Mouse (Mus musculus): ENCODE results near the gene Rpusd3.

The Rpusd3 gene

DNA sequence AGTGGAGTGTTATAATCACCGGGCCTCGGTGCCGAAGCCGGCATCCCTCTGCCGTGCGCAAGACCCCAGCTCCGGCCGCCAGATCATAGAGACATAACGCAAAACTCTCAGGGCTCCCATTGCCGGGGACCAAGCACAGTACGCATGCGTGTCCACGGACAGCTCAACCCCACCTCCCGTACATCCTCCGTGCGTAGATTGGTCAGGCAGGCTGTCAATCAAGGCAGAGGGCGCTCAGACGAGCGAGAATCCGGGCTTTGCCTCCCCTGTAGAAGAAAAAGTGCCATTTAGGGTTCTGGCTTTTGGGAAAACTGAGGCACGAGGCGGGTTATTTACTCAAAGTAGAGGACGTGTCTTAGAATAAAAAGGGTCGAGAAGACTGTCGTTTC is at the start of gene Rpusd3:
Rpusd3 (minus strand) TSS at position 142 of the 389 bp plus-strand sequence.
- DNase-seq, result peak; percentile 99

DNA sequence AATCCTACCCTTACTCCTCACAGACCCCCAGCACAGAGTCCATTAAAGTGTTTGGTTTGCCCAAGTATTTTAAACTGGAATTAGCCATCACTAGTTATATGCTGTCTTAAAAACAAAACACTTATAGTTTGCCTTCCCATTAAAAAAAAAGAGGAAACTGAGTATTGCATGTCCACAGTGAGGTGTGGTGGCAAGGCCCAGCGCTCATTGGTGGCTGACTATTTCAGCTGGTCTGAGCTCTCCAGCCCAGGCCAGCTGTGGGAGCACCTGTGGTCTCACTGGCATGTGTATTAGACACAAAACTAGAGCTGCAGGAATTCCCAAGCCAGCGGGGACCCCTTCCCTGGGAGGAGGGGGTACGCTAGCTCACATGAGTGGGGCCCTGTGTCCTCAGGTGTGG is 49.4 kb upstream of the Rpusd3 start:
- DNase-seq, result no peak

DNA sequence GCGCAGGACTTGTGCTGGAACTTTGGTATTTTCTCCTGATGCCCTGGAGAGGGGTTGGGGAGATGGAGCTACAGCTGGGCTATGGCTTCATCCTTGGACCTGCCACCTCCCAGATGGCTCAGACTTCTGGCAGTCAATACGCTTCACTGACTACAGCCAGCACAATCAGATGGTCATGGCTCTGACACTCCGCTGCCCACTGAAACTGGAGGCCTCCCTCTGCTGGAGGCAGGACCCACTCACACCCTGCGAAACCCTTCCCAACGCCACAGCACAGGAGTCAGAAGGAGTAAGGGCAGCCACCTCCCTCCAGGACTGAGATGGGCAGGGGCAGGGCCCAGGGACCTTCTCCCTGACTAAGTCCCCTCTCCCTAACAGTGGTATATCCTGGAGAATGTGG is 46.5 kb upstream of the Rpusd3 start:
- DNase-seq, result no peak

DNA sequence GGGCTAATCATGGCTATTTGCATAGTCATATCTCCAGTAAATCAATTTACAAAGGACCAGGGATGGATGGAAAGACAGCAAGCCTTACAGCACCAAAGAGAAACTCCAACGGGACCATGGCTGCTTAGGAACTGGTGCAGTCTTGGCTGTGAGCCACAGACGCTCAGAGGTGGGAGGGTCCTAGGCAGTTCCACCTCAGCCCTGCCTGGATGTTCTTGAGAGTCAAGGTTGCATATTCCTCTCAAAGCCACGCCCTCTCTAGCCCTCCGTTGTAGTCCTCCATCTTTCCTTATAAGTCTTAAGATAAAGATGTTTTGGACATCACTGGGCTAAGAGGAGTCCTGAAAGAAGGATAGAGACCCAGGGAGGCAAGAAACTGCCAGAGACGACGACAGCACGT is 44.9 kb upstream of the Rpusd3 start:
- no peak for DNase-seq

DNA sequence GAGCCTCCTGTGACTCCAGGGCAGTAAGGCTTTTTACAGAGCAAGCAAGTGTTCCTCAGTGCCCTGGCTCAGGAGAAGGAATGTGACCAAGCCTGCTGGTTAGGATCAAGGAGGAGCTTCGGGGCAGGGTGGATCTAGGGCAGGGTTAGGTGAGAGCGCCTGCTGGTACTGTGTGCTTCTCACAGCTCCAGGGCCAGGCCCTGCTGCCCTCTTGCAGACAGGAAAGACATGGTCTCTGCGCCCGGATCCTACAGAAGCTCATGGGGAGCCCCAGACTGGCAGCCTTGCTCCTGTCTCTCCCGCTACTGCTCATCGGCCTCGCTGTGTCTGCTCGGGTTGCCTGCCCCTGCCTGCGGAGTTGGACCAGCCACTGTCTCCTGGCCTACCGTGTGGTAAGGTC is 39.5 kb upstream of the Rpusd3 start:
- peak; percentile 45 for DNase-seq

DNA sequence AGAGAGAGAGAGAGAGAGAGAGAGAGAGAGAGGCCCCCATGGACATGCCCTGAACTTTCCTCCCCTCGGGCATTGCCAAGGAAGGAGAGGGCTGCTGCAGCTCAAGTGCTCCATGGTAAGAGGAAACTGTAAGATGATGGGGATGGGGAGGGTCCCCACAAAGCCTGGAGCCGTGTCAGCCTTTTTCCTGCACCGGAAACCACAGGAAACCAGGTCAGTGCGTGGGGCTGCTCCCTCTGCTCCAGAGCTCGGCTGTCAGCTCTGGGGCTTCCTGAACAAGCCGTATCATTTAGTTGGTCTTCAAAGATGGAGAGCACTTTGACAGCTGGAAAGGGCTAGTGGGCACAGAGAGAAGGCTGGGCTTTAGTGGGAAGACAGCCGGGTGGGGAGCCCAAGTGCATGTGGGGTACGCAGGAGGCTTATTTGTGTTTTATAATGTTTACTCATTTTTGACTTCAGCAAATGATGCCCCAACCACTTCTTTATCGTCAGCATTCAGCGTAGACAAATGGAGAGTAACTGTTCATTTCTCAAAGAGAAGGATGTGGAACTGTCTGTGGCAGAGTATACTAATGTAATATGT is 38.9 kb upstream of the Rpusd3 start, which contains the start of gene Il17re:
Il17re (plus strand) TSS at position 533 of the 583 bp plus-strand sequence.
- DNase-seq, result peak; percentile 76

DNA sequence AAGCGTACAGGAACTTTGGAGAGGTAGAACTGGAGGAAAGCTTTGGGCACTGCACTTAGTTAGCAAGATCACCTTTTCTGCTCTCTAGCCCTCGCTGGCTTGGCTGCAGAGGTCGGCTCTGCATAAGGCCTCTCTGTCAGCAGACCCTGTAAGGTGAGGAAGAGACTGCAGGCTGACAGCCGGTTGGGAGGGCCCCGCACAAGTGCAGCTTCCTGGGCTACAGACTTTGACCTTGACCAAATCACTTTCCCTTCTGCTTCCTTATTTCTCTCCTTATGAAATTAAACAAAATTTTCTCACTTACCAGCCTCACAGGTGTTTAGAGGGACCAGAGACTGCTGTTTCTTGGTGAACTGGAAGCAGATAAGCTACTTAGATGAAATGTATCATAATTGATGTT is 35.9 kb upstream of the Rpusd3 start:
- DNase-seq, result peak; percentile 39

DNA sequence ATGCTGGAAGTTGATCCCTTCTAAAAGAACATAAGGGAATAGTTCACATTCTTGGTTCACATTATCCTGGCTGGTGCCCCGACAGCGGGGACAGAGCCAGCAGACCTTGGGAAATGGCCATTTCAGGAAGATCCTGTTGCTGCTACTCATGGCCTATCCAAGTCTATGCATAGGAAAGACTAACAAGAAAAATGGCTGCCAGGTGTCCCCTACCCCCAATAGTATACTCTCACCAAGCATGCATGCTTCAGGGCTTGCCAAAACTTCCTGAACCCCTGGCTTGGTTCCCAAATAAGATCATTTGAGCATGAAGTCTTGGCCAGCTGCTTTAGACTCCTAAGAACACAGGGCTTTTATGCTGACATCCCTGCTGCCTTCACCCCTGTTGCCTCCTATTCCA is 32.7 kb upstream of the Rpusd3 start:
- no peak for DNase-seq

DNA sequence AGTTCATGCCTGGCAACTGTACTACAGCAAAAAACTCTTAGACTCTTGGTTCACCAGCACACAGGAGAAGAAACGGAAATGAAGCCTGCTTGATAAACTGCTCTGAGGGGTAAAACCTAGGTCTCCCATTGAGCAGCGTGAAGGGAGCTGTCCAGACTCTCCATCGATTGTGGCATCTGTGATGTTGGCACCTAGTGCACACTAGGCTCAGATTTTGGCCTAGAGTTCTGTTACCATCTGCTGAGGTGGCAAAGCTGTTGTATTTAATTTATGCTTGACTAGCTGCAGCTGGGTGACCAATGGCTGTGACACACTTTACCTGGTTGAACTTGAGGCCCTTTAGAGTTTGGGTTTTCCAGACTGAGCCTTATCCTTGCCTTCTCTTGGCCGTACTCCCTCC is 28.5 kb upstream of the Rpusd3 start:
- DNase-seq, result no peak

DNA sequence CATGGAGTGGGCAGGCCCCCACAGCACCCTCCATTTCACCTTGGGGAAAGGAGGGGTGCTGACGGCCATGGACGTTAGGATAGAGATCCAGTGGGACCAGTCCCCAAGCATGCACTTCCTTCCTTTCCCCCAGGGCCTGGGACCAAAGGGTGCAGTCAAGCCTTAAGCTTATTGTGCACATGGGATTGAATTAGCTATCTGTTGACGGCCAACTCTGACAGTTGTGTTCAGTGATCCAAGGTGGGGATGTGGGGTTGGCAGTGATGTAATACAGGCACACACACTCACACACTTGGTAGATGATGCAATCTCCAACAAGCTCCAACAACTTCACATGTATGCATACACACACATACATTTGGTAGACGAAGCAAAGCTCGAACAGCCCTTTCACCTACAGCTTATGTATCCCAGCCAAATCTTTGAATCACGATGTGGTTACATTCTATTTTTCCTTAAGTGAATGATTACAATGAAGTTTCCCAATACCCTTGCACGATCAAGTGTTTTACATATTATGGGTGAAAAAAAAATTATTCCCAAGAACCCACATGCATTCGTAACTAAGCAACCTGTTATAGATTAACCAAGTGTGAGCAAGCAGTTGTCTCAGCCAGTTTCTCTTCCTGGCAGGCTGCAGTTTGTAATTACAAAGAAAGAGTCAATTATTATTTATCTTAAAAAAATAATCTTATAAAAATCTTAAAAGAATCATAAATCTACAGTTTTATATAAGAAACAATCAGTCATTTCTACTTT is 25.2 kb upstream of the Rpusd3 start:
- no peak for DNase-seq

DNA sequence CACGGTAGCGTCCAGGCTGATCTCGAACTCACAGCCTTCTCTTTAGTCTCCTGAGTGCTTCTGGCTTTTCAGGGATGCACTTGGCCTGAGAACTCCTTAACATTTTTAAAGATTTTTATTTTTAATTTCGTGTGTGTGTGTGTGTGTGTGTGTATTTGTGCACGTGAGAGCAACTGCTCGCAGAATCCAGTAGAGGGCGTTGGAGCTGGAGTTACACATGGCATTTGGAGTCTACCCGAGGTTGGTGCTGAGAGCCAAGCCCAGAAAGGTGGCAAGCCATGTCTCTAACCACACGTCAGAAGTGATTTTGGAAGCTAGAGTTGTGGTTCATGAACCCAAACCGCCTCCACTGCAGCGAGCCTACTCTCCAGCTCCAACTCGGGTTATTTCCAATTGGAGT is 24.0 kb upstream of the Rpusd3 start:
- no peak for DNase-seq

DNA sequence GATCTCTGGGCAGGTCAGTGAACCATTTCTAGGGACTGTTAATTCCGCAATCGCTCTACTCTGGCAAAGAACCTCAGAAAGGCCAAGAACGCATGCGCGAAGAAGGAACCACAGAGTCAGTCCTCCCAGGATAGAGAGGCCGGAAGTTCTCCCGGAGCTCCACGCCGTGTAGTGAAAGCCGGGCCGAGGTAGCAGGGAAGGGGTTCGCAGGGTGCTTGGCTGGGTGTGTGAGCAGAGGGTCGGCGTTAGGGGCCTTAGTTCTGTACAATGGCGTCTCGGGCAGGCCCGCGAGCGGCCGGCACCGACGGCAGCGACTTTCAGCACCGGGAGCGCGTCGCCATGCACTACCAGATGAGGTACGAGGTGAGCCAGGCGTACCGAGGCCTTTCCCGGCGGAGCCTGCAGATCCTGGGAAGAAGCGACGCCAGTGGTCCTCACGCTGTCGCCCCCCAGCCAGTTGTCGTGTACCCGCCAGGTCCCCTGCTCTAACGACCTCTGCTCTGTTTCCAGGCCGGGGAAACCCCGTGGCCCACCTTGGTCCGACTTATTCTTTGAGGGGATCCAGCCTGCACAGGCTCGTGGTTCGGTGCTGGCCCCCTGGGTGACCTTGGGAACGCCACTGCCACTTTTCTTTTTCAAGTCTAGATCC is 23.4 kb upstream of the Rpusd3 start, which contains the start of gene Jagn1:
Jagn1 (plus strand) TSS at position 128 of the 649 bp plus-strand sequence.
- peak; percentile 93 for DNase-seq

DNA sequence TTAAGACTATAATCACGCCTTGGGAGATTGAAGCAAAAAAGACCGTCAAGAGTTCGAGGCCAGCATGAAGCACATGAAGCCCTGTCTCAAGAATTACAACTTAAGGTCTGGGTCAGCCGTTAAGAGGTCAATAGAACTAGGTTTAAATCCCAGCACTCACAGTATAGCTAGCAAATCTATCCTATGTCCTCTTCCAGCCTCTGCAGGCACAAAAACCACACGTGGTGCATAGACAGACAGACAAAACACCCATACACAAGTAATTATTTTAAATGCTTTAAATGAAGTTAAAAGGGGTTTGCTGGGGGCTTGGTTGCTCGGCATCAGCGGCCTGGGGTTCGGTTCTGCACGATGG is 22.9 kb upstream of the Rpusd3 start:
- no peak for DNase-seq

DNA sequence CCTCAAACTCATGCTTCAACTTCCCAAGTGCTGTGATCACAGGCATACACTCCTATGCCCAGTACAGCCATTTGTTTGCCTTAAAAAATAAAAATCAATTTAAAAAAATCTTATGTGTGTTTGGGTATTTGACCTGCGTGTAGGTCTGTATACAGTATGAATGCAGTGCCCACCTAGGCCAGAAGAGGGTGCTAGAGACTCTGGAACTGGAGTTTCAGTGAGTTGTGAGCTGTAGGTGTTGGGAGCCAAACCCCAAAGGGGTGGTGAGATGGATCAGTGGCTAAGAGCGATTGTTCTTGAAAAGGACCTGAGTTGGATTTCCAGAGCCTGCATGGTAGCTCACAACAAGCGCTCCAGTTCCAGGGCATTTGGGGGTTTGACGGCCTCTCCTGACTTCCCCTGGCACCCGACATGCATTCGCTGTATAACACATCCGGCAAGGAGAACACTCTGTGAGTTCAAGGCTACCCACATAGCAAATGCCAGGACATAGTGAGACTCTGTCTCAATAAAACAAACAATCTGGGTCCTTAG is 22.1 kb upstream of the Rpusd3 start:
- DNase-seq, result peak; percentile 86

DNA sequence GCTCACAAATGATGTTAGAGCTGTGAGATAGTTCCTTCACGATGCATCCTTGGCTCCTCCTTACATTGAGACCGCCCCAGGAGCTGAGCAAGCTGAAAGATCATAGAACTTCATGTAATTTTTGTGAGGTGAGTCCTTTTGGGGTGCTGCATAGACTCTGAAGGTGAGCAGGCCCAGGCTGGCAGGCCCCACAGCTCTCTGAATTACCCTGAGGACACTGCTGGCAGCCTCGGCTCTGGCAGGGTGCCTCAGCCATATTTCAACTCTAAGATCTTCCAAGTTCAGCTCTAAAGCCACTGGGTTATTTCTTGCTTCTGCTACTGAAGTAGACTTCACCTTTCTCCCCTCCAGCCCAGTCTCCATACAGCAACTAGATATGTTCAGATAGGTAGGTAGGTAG is 21.5 kb upstream of the Rpusd3 start:
- no peak for DNase-seq

DNA sequence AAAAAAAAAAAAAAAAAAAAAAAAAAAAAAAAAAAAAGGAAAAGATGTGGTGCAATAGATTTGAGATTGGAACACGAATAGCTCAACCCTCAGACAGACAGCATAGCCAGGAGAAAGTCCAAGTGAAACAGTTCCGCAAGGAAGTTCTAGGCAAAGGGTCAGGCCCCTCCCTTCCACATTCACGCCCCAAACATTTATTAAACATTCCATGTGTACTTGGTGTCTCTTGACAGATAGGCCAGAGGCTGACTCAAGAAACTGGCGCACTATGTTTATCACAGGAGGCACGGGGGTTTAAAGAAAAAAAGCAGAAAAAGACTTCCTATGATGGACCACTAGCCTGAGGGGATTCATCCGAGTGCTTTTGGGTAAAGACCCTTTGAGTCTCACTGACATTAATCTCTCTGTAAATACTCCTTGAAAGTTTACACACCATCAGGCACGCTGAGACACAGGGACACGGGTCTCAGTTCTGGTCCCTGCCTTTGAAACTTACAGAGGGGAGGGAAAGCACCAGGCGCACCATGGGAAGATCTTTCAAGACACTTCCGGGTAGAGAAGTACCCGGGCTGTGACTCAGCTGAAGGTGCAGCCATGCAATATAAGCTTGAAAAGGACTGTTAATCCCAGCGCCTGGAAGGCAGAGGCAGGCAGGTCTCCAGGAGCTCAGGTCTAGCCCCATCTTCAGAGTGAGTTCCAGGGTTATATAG is 19.7 kb upstream of the Rpusd3 start:
- no peak for DNase-seq

DNA sequence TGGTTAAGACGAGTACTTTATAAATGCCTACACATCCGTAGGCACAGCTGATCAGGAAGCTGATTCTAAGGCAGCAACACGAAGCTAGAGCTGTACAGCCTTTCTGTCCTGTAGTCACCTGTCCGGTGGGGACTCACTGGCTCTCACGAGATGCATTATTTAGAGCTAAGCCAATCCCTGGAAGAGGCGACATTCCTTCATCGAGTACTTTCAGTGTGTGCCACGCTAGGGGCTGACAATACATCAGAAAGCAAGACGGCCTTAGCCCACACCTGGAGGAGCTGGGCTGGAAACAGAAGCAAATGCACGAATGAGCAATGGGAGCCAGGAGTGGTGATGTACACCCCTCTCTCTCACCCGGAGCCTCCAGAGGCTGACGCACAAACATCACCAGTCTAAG is 18.0 kb upstream of the Rpusd3 start:
- DNase-seq, result no peak

DNA sequence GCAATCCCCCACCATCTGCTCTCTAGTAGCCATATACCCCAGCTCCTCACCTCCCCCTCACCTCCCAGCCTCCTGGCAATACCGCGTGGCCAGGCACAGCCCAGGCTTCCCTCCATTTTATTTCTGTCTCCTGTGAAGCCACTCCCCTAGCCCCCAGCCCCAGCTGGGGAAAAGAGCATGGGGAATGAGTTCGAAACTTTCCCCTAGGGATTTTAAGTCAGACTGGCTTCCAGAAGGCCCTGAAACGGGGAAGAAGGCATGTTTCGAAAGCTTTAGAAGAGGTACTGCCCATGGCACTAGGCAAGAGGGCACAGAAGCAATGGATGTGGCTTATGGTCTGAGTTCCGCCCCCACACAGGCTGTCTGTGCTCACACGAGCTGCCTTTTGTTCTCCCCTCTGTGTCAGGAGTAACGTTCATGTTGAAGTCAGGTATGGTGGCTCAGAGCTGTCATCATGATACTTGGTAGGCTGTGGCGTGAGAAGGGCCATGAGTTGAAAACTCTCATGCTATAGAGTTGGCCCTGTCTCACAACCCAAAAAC is 16.6 kb upstream of the Rpusd3 start, which contains the start of gene Cidec:
Cidec (minus strand) TSS at position 97 of the 542 bp plus-strand sequence.
- DNase-seq, result no peak

DNA sequence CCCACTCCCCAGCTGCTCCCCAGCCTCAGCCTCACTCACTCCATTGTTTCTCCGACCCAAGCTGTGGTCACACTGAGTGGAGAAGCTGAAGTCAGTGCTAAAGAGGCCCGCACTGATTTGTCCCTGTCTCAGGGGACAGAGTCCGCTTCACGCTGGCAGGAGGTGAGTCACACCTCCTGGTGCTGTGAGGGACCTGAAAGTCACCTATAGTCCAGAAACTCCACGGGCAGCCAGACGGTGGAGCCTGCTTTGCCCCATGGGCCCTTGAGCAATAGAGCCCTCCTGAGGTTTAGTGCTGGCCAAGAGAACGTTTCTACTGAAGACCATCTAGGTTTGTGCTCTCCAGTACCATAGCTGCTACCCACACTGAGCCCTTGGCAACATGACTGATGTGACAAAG is 15.6 kb upstream of the Rpusd3 start:
- DNase-seq, result no peak

DNA sequence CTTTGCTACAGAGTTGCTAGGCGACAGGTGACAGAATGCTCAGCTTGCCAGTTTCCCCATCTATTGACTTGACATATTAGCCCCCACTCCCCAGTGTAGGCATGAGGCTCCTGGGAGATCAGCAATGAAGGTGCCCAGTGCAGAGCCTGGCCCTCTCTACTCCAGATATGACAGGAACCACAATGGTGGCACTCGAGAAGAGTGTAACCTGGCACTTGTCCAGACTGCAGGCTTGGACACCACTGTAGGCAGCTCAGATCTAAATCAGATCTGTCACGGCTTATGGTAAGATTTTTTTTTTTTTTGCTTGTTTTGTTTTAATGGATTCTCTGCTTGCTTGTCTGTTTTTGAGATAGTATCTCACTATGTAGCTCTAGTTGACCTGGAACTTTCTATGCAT is 14.5 kb upstream of the Rpusd3 start:
- DNase-seq, result no peak

DNA sequence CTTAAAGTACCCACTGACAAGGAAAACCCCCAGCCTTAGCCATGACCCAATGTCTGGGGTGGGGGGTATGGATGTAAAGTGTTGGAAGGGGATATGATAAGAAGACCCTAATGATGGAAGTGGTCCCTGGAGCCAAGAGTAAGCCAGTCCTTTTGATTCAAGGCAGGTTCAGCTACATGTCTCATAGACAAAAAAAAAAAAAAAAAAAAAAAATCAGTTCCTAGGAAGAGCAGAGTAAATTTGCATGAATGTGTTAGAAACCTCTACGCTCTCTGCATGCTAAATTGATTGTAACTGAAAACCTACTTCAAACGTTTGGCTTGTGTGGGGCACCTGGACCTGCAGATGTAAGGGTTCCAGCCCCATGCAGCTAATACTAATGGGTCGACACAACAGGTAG is 12.7 kb upstream of the Rpusd3 start:
- no peak for DNase-seq

DNA sequence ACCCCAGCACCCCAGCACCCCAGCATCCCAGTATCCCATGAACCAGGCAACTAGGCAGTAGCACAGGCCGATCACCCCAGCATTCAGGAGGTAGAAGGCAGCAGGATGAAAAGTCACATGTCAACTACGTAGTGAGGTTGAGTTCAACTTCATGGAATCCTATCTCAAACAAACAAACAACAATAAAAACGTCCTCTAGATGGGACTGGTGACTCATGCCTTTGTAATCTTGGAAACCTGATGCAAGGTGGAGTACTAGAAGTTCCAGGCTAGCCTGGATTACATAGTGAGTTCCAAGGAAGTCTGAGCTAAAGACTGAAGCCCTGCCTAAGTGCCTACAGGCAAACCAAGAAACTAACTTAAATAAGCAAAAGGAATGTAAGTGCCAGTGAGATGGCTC is 11.7 kb upstream of the Rpusd3 start:
- no peak for DNase-seq

DNA sequence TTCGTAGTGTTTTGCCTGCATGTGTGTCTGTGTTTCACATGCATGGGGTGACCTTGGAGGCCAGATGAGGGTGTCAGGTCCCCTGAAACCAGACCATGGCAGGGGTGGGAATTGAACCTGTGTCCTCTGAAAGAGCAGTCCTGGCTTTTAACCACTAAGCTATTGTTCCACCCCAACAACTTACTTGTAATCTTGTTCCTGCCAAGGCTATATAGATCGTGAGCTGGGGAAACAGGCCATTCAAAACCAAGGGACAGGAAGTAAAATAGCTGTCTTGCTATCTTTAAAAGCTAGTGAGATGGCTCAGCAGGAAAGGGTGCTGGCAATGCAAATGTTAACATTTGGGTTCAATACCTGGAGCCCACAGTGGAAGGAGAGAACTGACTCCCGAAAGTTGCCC is 10.8 kb upstream of the Rpusd3 start:
- DNase-seq, result no peak

Measured in thymus, postnatal 14 days (tissue).